Mouse (Mus musculus) erythroid progenitor cell, adult 5-6 weeks (primary cell): ENCODE results near the gene Cpne4. TPM values are rescaled to one million over a fixed set of nuclear protein-coding genes. Genes with fewer than 3 reads are reported as not detected.

Experiments
- total RNA-seq, 2 experiments: library from RNA; stranded (forward) in 1 of 2; stranded (reverse) in 1 of 2; fragments of 150-400 nt in 1 of 2; fragments of 186-747, 209-891 nt in 1 of 2; gene quantifications; 2 replicates each; pipeline versions ENCODE4 v1.2.3 to v1.2.4; 2015 to 2017; ENCODE audit warnings: low replicate concordance in 2 of 2

The Cpne4 gene
- total RNA-seq, 2 experiments from 2014 or later = not detected

Other genes with a start within 250 kb of the Cpne4 start
- 3.8 and 4.7 TPM in 2 replicates for gene Acpp, start 209.5 kb upstream of the Cpne4 start, total RNA-seq (2015; ENCODE audit: low replicate concordance)
- 1.9 and 2.2 TPM in 2 replicates for gene Acpp, start 209.5 kb upstream of the Cpne4 start, total RNA-seq (2017; ENCODE audit: low replicate concordance)